Mouse (Mus musculus) embryo, embryonic 11 days (tissue): Measurements from ENCODE around the gene Gm9918.

ENCODE experiments used
- DNase-seq: peaks from one replicate; pipeline ENCODE4 v3.0.0-alpha.2; 2015

Gene Gm9918

DNA sequence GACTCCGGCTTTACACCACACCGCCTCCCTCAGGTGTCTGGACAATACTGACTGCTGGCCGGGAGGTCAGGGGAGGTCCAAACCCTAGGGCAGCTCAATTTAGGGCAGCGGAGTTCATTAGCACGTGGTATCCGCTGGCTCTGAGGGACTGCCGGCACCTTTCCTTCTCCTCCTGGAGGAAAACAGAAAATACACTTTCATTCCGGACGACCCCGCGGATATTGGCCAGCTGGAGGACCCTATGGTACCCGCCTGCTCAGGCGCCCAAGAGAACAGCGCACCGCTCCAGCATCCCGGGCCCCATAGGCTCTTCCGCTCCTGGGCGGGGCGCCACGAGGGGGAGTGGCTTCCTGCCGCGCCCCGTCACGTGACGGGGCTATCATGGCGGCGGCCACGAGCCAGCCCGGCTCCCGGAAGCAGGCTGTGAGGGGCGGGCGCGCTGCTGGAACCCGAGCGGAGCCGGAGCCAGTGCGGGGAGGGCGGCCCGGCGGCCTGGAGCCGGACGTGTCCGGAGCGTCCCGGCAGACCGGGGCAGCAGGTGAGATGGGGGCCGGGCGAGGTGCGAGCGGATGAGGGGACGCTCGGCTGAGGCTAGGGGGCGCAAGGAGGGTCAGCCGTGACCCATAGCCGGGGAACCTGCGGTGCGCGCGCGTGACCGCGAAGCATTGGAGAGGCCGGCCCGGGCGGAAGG lies 8.9 kb downstream of the Gm9918 start, which contains the start of gene Mfsd5:
Mfsd5 (plus strand) TSS at position 363 of the 691 bp plus-strand sequence.
- peak; percentile 96 for DNase-seq

DNA sequence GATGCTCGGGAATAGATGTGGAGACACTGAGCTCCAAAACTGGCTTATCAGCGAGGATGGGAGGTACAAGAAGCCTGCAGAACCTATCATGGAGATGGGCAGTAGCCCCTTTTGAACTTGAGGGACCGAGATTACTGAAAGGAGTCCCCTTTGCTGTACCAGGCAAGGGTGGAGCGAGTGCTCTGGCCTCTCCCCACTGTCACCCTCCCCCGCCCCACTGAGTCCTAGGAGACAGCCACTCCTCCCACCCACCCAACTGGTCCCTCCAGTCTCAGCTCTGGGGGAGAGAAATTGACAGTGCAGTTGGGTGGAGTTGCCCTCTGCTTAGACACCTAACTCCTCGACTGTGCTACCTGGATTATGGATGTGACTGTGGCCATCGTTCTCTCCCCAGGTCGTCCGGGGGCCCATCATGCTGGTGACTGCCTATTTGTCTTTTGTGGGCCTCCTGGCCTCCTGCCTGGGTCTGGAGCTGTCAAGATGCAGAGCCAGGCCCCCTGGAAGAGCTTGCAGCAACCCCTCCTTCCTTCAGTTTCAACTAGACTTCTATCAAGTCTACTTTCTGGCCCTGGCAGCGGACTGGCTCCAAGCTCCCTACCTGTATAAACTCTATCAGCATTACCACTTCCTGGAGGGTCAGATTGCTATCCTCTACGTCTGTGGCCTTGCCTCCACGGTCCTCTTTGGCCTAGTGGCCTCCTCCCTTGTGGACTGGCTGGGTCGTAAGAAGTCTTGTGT lies 9.6 kb downstream of the Gm9918 start:
- DNase-seq = no peak

- DNase-seq = no peak
Observed at GRCm38 (mm10) chr15:102280623-102281022, 10.3 kb downstream of the Gm9918 start.

GRCm38 (mm10) chr15:102282463-102283292 lies 12.3 kb downstream of the Gm9918 start:
- DNase-seq = no peak

DNA sequence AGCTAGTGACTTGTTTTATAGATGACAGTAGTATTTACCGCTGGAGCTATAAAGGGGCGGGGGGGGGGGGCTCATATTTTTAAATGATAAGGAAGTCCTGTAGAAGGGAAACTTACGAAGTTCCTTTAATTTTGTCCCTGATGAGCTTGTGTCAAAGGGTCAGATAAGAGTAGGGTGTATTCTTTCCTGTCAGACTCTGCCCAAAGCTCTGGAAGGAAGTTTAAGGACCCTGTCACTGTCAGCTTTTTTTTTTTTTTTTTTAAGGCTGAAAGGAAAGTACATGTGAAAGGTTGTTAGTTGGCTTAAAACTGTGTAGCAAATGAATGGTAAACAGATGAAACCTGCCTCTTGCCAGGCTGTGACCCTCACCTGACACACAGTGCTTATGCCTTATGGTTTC lies 13.3 kb downstream of the Gm9918 start:
- no peak for DNase-seq

DNA sequence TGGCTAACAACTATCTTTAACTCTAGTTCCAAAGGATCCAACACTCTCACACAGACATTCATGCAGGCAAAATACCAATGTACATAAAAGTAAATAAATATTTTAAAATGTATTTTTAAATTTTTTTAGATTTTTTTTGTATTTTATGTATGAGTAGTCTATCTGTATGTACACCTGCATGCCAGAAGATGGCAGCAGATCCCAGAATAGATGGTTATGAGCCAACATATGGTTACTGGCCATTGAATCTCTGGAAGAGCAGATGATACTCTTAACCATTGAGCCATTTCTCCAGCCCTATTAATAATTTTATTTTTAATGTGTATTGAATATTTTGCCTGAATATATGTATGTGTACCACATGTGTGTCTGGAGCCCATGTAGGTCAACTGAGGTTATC lies 17.0 kb downstream of the Gm9918 start:
- peak; percentile 64 for DNase-seq

GRCm38 (mm10) chr15:102295633-102296367 lies 25.4 kb downstream of the Gm9918 start, which contains the start of gene Espl1:
TSS of gene Espl1 (plus strand) at chr15:102296266.
- DNase-seq = peak; percentile 97

- DNase-seq = no peak
Observed at GRCm38 (mm10) chr15:102296368-102297006, 26.1 kb downstream of the Gm9918 start.

- DNase-seq = no peak
Observed at GRCm38 (mm10) chr15:102302542-102302941, 32.2 kb downstream of the Gm9918 start.

DNA sequence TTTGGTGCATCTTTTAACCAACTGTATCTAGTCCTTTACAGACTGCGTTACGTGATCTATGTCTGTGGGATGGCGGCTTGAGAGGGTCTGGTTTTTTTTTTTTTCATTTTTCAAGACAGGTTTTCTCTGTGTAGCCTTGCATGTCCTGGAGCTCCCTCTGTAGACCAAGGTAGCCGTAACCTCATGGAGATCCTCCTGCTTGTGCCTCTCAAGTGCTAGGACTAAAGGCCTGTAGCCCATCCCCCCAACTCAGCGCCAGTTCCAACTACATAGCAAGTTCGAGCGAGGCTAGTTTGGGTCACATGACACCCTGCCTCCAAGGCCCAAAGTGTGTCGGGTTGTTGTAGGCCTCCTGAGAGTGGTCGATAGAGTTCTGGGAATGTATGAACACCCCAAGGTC lies 38.4 kb downstream of the Gm9918 start:
- DNase-seq = no peak

- peak; percentile 7 for DNase-seq
Observed at GRCm38 (mm10) chr15:102310074-102310845, 39.9 kb downstream of the Gm9918 start.

DNA sequence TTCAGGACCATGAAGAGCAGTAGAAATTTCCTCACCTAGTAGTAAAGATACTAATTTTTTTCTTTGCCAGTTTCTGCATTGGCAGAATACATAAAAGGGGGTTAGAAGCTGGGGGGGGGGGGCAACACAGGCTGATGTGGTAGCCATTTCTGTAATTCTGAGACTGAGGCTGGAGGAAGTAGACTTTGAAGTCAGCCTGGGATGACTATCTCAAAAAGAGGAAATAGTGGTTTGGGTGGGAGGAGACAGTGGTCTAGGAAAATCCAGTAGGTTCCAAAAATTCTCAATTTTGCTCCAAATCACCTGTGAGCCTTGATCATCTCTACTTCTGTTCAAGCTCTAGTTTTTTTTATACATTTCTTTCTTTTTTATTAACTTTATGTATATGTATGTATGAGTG lies 41.1 kb downstream of the Gm9918 start:
- no peak for DNase-seq

DNA sequence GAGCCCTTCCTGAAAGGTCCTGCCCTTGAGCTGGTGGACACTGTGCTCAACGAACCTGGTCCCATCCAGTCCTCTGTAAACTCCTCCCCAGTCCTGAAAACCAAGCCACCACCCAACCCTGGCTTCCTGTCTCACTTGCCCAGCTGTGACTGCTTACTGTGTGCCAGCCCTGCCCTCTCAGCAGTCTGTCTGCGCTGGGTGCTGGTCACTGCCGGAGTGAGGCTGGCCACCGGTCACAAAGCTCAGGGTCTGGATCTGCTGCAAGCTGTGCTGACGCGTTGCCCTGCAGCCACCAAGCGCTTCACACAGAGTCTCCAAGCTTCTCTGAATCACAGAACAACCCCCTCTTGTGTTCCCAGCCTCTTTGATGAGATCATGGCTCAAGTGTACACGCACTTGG lies 44.9 kb downstream of the Gm9918 start:
- DNase-seq = no peak

DNA sequence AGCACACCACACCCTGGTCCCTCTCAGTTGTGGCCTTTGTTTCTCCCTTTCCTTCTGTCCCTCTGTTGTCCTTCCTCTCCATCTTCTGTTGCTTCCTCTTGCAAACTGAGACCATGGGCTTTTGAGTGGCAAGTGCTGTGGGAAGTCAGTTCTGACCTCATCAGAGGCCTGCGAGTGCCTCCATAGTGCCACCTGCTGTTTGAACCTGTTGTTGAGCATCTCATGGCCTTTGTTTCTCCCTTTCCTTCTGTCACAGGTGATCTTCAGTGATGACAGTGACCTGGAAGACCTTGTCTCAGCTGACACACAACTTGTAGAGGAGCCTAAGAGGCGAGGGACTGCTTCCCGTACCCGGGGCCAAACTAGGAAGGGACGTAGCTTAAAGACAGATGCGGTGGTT lies 45.9 kb downstream of the Gm9918 start:
- DNase-seq = peak; percentile 67
